Mouse (Mus musculus): Measurements from ENCODE around the gene Rnf138rt1.

Rnf138rt1 gene

GRCm38 (mm10) chrX:163760617-163761434 is at the start of gene Rnf138rt1:
Rnf138rt1 (minus strand) TSS chrX:163761329.
- DNase-seq (ENCODE audit: inconsistent age in 2 of 2, low spot score in 1 of 2), result peak; percentile 48 to 68

GRCm38 (mm10) chrX:163807270-163807669 is 46.1 kb upstream of the Rnf138rt1 start:
- no peak for DNase-seq (ENCODE audit: inconsistent age in 2 of 2, low spot score in 1 of 2)

GRCm38 (mm10) chrX:163766290-163766689 is 5.2 kb upstream of the Rnf138rt1 start:
- no peak for DNase-seq (ENCODE audit: inconsistent age in 2 of 2, low spot score in 1 of 2)

GRCm38 (mm10) chrX:163761435-163761828 is 303 bp upstream of the Rnf138rt1 start:
- no peak for DNase-seq (ENCODE audit: inconsistent age in 2 of 2, low spot score in 1 of 2)

- no peak for DNase-seq (ENCODE audit: inconsistent age in 2 of 2, low spot score in 1 of 2)
Measured at GRCm38 (mm10) chrX:163745996-163746395, 15.1 kb downstream of the Rnf138rt1 start.

- no peak for DNase-seq (ENCODE audit: inconsistent age in 2 of 2, low spot score in 1 of 2)
Measured at GRCm38 (mm10) chrX:163743896-163744295, 17.2 kb downstream of the Rnf138rt1 start.

- DNase-seq (ENCODE audit: inconsistent age in 2 of 2, low spot score in 1 of 2), result peak in 1 of 2 experiments; percentile 58
Measured at GRCm38 (mm10) chrX:163738904-163739303, 22.2 kb downstream of the Rnf138rt1 start.

GRCm38 (mm10) chrX:163734145-163734544 is 27.0 kb downstream of the Rnf138rt1 start:
- DNase-seq (ENCODE audit: inconsistent age in 2 of 2, low spot score in 1 of 2), result no peak

GRCm38 (mm10) chrX:163723630-163724029 is 37.5 kb downstream of the Rnf138rt1 start:
- peak in 1 of 2 experiments; percentile 52 for DNase-seq (ENCODE audit: inconsistent age in 2 of 2, low spot score in 1 of 2)

GRCm38 (mm10) chrX:163722785-163723577 is 38.1 kb downstream of the Rnf138rt1 start:
- DNase-seq (ENCODE audit: inconsistent age in 2 of 2, low spot score in 1 of 2), result no peak

- DNase-seq (ENCODE audit: inconsistent age in 2 of 2, low spot score in 1 of 2), result no peak
Measured at GRCm38 (mm10) chrX:163720597-163720996, 40.5 kb downstream of the Rnf138rt1 start.

All from adrenal gland, adult (tissue).